ENCODE assay signal across 8 mouse cellular contexts in genomic region chr2:155818596-155819391, GRCm38 (mm10). TPM values are rescaled to one million over a fixed set of nuclear protein-coding genes. Genes with fewer than 3 reads are reported as not detected.
DNase-seq lines count a peak whose midpoint lies in the region; ATAC-seq and TF ChIP-seq lines count a peak whose summit lies in the region.

No protein-coding gene starts in this region.

- no peak for TF ChIP-seq CTCF in liver, adult 2 months (IDR thresholded peaks at IDR 0.05; ENCODE audit: low read depth, low read length)

- peak; percentile 96 for ATAC-seq in erythroblast, adult 5-6 weeks (replicated peaks; ENCODE audit: low FRiP score, poor library complexity, severe bottlenecking)
- peak; percentile 91 for ATAC-seq in heart, embryonic 11.5 days (replicated peaks; ENCODE audit: insufficient number of reproducible peaks, low FRiP score, low TSS enrichment)
- peak; percentile 98 for ATAC-seq in kidney, embryonic 16.5 days (ENCODE audit: low FRiP score, low TSS enrichment)

- WGBS in heart, embryonic 11.5 days (ENCODE audit: insufficient replicate concordance) = under 1% methylated on average over 37 of the region's 37 CpGs
- WGBS in kidney, embryonic 16.5 days = under 1% methylated on average over 37 of the region's 37 CpGs
- under 1% methylated on average over 37 of the region's 37 CpGs for WGBS in liver, adult 2 months

- peak; percentile 87 for TF ChIP-seq POLR2A in liver, adult 2 months (IDR thresholded peaks at IDR 0.05; ENCODE audit: extremely low read depth, insufficient read depth, low read length)
- TF ChIP-seq POLR2A in myocyte (IDR thresholded peaks at IDR 0.05; ENCODE audit: insufficient read length, low read depth) = peak; percentile 93

- H3ac ChIP-seq in myocyte (ENCODE audit: control insufficient read depth, insufficient read length) = peak overlapping the region; percentile 65

- peak overlapping the region; percentile 96 for H3K4me2 ChIP-seq in heart, embryonic 11.5 days
- H3K4me2 ChIP-seq in kidney, embryonic 16.5 days (replicated peaks; ENCODE audit: low read depth, low read length) = peak overlapping the region; percentile 93
- peak overlapping the region; percentile 90 for H3K4me2 ChIP-seq in myocyte (ENCODE audit: low read depth)

- peak overlapping the region; percentile 70 for H3K27ac ChIP-seq in heart, embryonic 11.5 days (ENCODE audit: low read depth, low read length)
- H3K27ac ChIP-seq in kidney, embryonic 16.5 days (ENCODE audit: low read length) = peak overlapping the region; percentile 66
- H3K27ac ChIP-seq in liver, adult 2 months (replicated peaks; ENCODE audit: insufficient read depth, low read depth, low read length) = peak overlapping the region; percentile 73

- H3K9me3 ChIP-seq in heart, embryonic 11.5 days (replicated peaks; ENCODE audit: control insufficient read depth, low read length) = no peaks in the 10 kb centered on the region
- H3K9me3 ChIP-seq in kidney, embryonic 16.5 days (ENCODE audit: low read length) = no peaks in the 10 kb centered on the region

- H3K9ac ChIP-seq in heart, embryonic 11.5 days (ENCODE audit: low read depth, low read length) = peak overlapping the region; percentile 88
- H3K9ac ChIP-seq in kidney, embryonic 16.5 days (replicated peaks; ENCODE audit: low read length) = peak overlapping the region; percentile 85
- peak overlapping the region; percentile 74 for H3K9ac ChIP-seq in liver, adult 2 months (ENCODE audit: low read depth, low read length)

- no peaks in the 10 kb centered on the region for H3K27me3 ChIP-seq in heart, embryonic 11.5 days (ENCODE audit: control insufficient read depth, insufficient read depth, low read length)
- H3K27me3 ChIP-seq in kidney, embryonic 16.5 days (ENCODE audit: insufficient read depth, low read length) = no peaks in the 10 kb centered on the region
- no peaks in the 10 kb centered on the region for H3K27me3 ChIP-seq in liver, adult 2 months (ENCODE audit: control insufficient read depth, insufficient read depth, low read length)
- no peaks in the 10 kb centered on the region for H3K27me3 ChIP-seq in myocyte (ENCODE audit: control insufficient read depth, insufficient read depth, insufficient read length)
- H3K27me3 ChIP-seq in splenic B cell, adult 2 months (ENCODE audit: control insufficient read depth, insufficient read depth, low read length, poor library complexity, severe bottlenecking) = no peaks in the 10 kb centered on the region

- peak; percentile 98 for DNase-seq in B cell, adult 2 months
- peak; percentile 98 for DNase-seq in brain, adult 2 months (ENCODE audit: low read depth, low spot score)
- peak; percentile 88 for DNase-seq in liver, adult 2 months (ENCODE audit: extremely low read depth, low read depth, low spot score)
- DNase-seq in splenic B cell, adult 2 months (ENCODE audit: low read depth, low spot score) = peak; percentile 95

- no peaks in the 10 kb centered on the region for H3K79me2 ChIP-seq in liver, adult 2 months (ENCODE audit: control insufficient read depth, insufficient read depth, low read length)
- H3K79me2 ChIP-seq in myocyte (ENCODE audit: control insufficient read depth, insufficient read depth) = peaks cover 2% of the 10 kb centered on the region

- H3K4me1 ChIP-seq in heart, embryonic 11.5 days (ENCODE audit: control insufficient read depth, insufficient read depth, low read length) = peaks cover 4% of the 10 kb centered on the region; the same call in 1 of the 2 replicates
- H3K4me1 ChIP-seq in kidney, embryonic 16.5 days (ENCODE audit: insufficient read depth, low read length) = peaks cover 11% of the 10 kb centered on the region
- H3K4me1 ChIP-seq in liver, adult 2 months (ENCODE audit: control insufficient read depth, insufficient read depth, low read length) = peaks cover 18% of the 10 kb centered on the region

- peaks cover 17% of the 10 kb centered on the region; the same call in 1 of the 2 replicates for H3K36me3 ChIP-seq in heart, embryonic 11.5 days (ENCODE audit: control insufficient read depth, insufficient read depth, low read length)
- H3K36me3 ChIP-seq in kidney, embryonic 16.5 days (ENCODE audit: insufficient read depth, low read length) = peaks cover 37% of the 10 kb centered on the region
- H3K36me3 ChIP-seq in liver, adult 2 months (ENCODE audit: control insufficient read depth, insufficient read depth, low read length) = peaks cover 20% of the 10 kb centered on the region; the same call in 1 of the 2 replicates
- H3K36me3 ChIP-seq in myocyte (ENCODE audit: control insufficient read depth, insufficient read depth) = peaks cover 21% of the 10 kb centered on the region
- peaks cover 9% of the 10 kb centered on the region; the same call in 1 of the 2 replicates for H3K36me3 ChIP-seq in splenic B cell, adult 2 months (ENCODE audit: control insufficient read depth, insufficient read depth, low read length, poor library complexity, severe bottlenecking)

- H3K4me3 ChIP-seq in heart, embryonic 11.5 days (ENCODE audit: low read depth, low read length) = peak overlapping the region; percentile 75
- H3K4me3 ChIP-seq in kidney, embryonic 16.5 days (ENCODE audit: low read length) = peak overlapping the region; percentile 78
- peak overlapping the region; percentile 64 for H3K4me3 ChIP-seq in liver, adult 2 months (ENCODE audit: insufficient read depth, low read depth, low read length)
- peak overlapping the region; percentile 43 for H3K4me3 ChIP-seq in myocyte

TF ChIP-seq in myocyte, 11 proteins besides CTCF, POLR2A, EP300 and RAD21:
- TF ChIP-seq REST (IDR thresholded peaks at IDR 0.05; ENCODE audit: insufficient read depth, insufficient read length) (no peak), TCF12 (IDR thresholded peaks at IDR 0.05; ENCODE audit: insufficient read depth, poor library complexity, severe bottlenecking) (no peak), SRF (IDR thresholded peaks at IDR 0.05; ENCODE audit: control insufficient read depth, insufficient read length, low read depth) (peak; percentile 20), MYOD1 (IDR thresholded peaks at IDR 0.05; ENCODE audit: control insufficient read depth in 1 of 3, insufficient read length in 2 of 3, low read depth in 2 of 3) (peak in 1 of 3 experiments; percentile 4), POLR2AphosphoS2 (IDR thresholded peaks at IDR 0.05; ENCODE audit: insufficient read length, low read depth) (peak; percentile 100), MYOG (IDR thresholded peaks at IDR 0.05; ENCODE audit: control insufficient read depth in 1 of 3, insufficient read depth in 1 of 3, insufficient read length in 2 of 3, low read depth in 2 of 3) (peak in 1 of 3 experiments; percentile 32), CEBPB (IDR thresholded peaks at IDR 0.05; ENCODE audit: insufficient read depth, poor library complexity, severe bottlenecking) (no peak), USF1 (IDR thresholded peaks at IDR 0.05; ENCODE audit: low read depth) (no peak)

RNA-seq across cellular contexts. Expression of gene BC029722, which starts 0.4 kb away (rescaled TPM):
- 1.3 and 3.8 TPM in 2 replicates for total RNA-seq in erythroblast, adult 5-6 weeks (2015; ENCODE audit: low replicate concordance)
- total RNA-seq in erythroblast, adult 5-6 weeks (2017; ENCODE audit: low replicate concordance) = 2.4 and 3.5 TPM in 2 replicates
- 5.6 and 5.7 TPM in 2 replicates for polyA plus RNA-seq in heart, embryonic 11.5 days (2014; fragmentation: Nextera tagmentation; extraction: Ambion mirVana)
- 18.9 and 20.0 TPM in 2 replicates for polyA plus RNA-seq in kidney, embryonic 16.5 days (2015; fragmentation: Nextera tagmentation; extraction: Ambion mirVana)
- total RNA-seq in liver, adult 2 months (2014; rRNA removed) = 5.0 and 5.5 TPM in 2 replicates
- polyA plus RNA-seq in liver, adult 2 months (2012; rRNA removed) = 23.7 and 26.9 TPM in 2 replicates
- 32.2 TPM for polyA plus RNA-seq in myocyte (2012; fragmentation: generic; extraction: Trizol)

RNA-seq across cellular contexts. Expression of gene Eif6, which starts 7.9 kb away (rescaled TPM):
- total RNA-seq in erythroblast, adult 5-6 weeks (2015; ENCODE audit: low replicate concordance) = 20.4 and 58.3 TPM in 2 replicates
- total RNA-seq in erythroblast, adult 5-6 weeks (2017; ENCODE audit: low replicate concordance) = 17.0 and 22.2 TPM in 2 replicates
- 138 and 148 TPM in 2 replicates for polyA plus RNA-seq in heart, embryonic 11.5 days (2014; fragmentation: Nextera tagmentation; extraction: Ambion mirVana)
- 216 and 233 TPM in 2 replicates for polyA plus RNA-seq in kidney, embryonic 16.5 days (2015; fragmentation: Nextera tagmentation; extraction: Ambion mirVana)
- total RNA-seq in liver, adult 2 months (2014; rRNA removed) = 41.0 and 49.0 TPM in 2 replicates
- polyA plus RNA-seq in liver, adult 2 months (2012; rRNA removed) = 80.2 and 84.4 TPM in 2 replicates
- 198 TPM for polyA plus RNA-seq in myocyte (2012; fragmentation: generic; extraction: Trizol)

RNA-seq across cellular contexts. Expression of gene Fam83c, which starts 15.9 kb away (rescaled TPM):
- not detected in 2 replicates for total RNA-seq in erythroblast, adult 5-6 weeks (2015; ENCODE audit: low replicate concordance)
- not detected in 2 replicates for total RNA-seq in erythroblast, adult 5-6 weeks (2017; ENCODE audit: low replicate concordance)
- polyA plus RNA-seq in heart, embryonic 11.5 days (2014; fragmentation: Nextera tagmentation; extraction: Ambion mirVana) = 0.06 and 0.15 TPM in 2 replicates
- polyA plus RNA-seq in kidney, embryonic 16.5 days (2015; fragmentation: Nextera tagmentation; extraction: Ambion mirVana) = 0.18 and 0.21 TPM in 2 replicates
- not detected in 2 replicates for total RNA-seq in liver, adult 2 months (2014; rRNA removed)
- polyA plus RNA-seq in liver, adult 2 months (2012; rRNA removed) = not detected in 2 replicates
- not detected for polyA plus RNA-seq in myocyte (2012; fragmentation: generic; extraction: Trizol)

RNA-seq across cellular contexts. Expression of gene Mmp24, which starts 43.7 kb away (rescaled TPM):
- not detected in 2 replicates for total RNA-seq in erythroblast, adult 5-6 weeks (2015; ENCODE audit: low replicate concordance)
- total RNA-seq in erythroblast, adult 5-6 weeks (2017; ENCODE audit: low replicate concordance) = not detected in 2 replicates
- 0.04 TPM in 1 of 2 replicates, not detected in the other for polyA plus RNA-seq in heart, embryonic 11.5 days (2014; fragmentation: Nextera tagmentation; extraction: Ambion mirVana)
- 0.07 and 0.09 TPM in 2 replicates for polyA plus RNA-seq in kidney, embryonic 16.5 days (2015; fragmentation: Nextera tagmentation; extraction: Ambion mirVana)
- total RNA-seq in liver, adult 2 months (2014; rRNA removed) = not detected in 2 replicates
- 0.02 and 0.05 TPM in 2 replicates for polyA plus RNA-seq in liver, adult 2 months (2012; rRNA removed)
- 0.02 TPM for polyA plus RNA-seq in myocyte (2012; fragmentation: generic; extraction: Trizol)

Comparison
In these comparisons a context has a peak if more than half of its experiments do, and no peak if none do; other contexts are left out.
1. Peak in every context shown above with its lines: DNase-seq, ATAC-seq, H3K4me3 ChIP-seq and H3K27ac ChIP-seq.